Mouse (Mus musculus): ENCODE results near the gene Zdhhc7.

DNA sequence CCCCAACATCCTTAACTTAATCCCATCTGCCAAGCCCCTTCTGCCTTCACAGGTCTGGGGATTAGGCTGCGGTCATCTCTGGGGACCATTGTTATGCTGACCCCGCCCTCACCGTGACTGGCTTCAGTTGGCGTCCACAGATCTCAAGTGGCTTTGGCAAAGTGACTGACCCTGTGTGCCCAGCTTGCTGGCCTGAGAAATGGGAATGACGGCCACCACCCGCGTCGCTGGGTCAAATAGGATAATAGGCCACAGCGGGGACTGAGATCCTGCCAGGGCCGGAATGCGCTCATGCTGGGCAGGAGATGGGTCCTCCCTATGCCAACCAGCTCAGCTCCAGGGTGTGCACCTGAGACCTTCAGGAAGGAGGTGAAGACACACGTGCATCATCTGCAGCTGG lies 62.5 kb downstream of the Zdhhc7 start:
- TF ChIP-seq CTCF (IDR thresholded peaks at IDR 0.05; ENCODE audit: low read depth) (no peak), EP300 (optimal IDR thresholded peaks at IDR 0.05) (no peak)
